Comparison of ENCODE assay signal across 24 mouse cellular contexts in the genomic region with DNA sequence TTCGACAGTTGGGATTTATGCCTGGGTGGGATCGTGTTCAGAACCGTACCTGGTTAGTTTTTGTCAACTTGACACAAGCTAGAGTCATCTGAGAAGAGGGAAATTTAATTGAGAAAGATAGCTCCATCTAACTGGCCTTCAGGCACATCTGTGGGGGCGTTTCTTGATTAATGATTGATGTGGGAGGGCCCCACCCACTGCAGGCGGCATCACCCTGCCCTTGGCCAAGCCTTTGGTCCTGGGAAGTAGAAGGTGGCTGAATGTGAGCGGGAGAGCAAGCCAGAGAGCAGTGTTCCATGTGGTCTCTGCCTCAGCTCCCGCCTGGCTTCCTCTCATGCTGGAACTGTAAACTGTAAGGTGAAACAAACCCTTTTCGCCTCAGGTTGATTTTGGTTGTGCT. TPM values are rescaled to one million over a fixed set of nuclear protein-coding genes. Genes with fewer than 3 reads are reported as not detected.
DNase-seq lines count a peak whose midpoint lies in the region; ATAC-seq and TF ChIP-seq lines count a peak whose summit lies in the region.
"Had no signal": no experiment of that assay in that cellular context is flagged by ENCODE, and none has a peak within 500 bp of the region (broad histone marks: within the 10 kb centered on the region; RNA-seq: fewer than 3 reads in every experiment).

No protein-coding gene starts in this region.

- H3K36me3 ChIP-seq in intestine, embryonic 15.5 days, result no peaks in the 10 kb centered on the region
- no peaks in the 10 kb centered on the region for H3K36me3 ChIP-seq in intestine, postnatal 0 days (ENCODE audit: control insufficient read depth, insufficient read depth)
- no peaks in the 10 kb centered on the region for H3K36me3 ChIP-seq in intestine, embryonic 16.5 days (ENCODE audit: control insufficient read depth, insufficient read depth, low read length)
- 0 out of 2 replicates have a peak, but pooled peaks cover 2% of the 10 kb centered on the region for H3K36me3 ChIP-seq in kidney, embryonic 16.5 days (ENCODE audit: insufficient read depth, low read length)
- H3K36me3 ChIP-seq: embryonic facial prominence, embryonic 12.5 days; forebrain, embryonic 12.5 days; neural tube, embryonic 12.5 days had no signal

- peak; percentile 72 for ATAC-seq in intestine, embryonic 15.5 days
- ATAC-seq in intestine, postnatal 0 days, result no peak; the same call in 1 of the 2 replicates
- peak; percentile 55 for ATAC-seq in intestine, embryonic 16.5 days
- ATAC-seq in kidney, embryonic 16.5 days (ENCODE audit: low FRiP score, low TSS enrichment), result peak; percentile 69; the same call in 1 of the 2 replicates
- ATAC-seq in CD4-positive, CD25-positive, alpha-beta regulatory T cell, adult 4 months, result no peak

- peak; percentile 61 to 67 for DNase-seq in kidney, postnatal 4 days
- DNase-seq in urinary bladder, adult 2 months (ENCODE audit: low spot score), result no peak
- no peak for DNase-seq in MN1 (ENCODE audit: low spot score)
- DNase-seq: adrenal gland, adult 2 months; cerebellum, adult 11-12 months; cerebellum, postnatal 10 days; gastrocnemius, postnatal 36 days; heart, adult 2 months; heart, postnatal 36 days; lung, embryonic 14.5 days; midbrain, embryonic 14.5 days; thymus, postnatal 14 days had no signal

- H3K27ac ChIP-seq in intestine, embryonic 15.5 days, result no peak overlapping the region
- H3K27ac ChIP-seq in intestine, postnatal 0 days (ENCODE audit: low read depth, low read length), result no peak overlapping the region
- no peak overlapping the region for H3K27ac ChIP-seq in intestine, embryonic 16.5 days (ENCODE audit: low read length)
- no peak overlapping the region for H3K27ac ChIP-seq in kidney, embryonic 16.5 days (ENCODE audit: low read length)
- H3K27ac ChIP-seq: embryonic facial prominence, embryonic 12.5 days; forebrain, embryonic 12.5 days; heart, adult 2 months; hindbrain, embryonic 14.5 days; neural tube, embryonic 12.5 days had no signal

- 0 out of 2 replicates have a peak, but pooled peaks cover 4% of the 10 kb centered on the region for H3K4me1 ChIP-seq in intestine, embryonic 15.5 days (replicated peaks)
- no peaks in the 10 kb centered on the region for H3K4me1 ChIP-seq in intestine, postnatal 0 days (replicated peaks; ENCODE audit: control insufficient read depth, insufficient read depth, low read length)
- H3K4me1 ChIP-seq in intestine, embryonic 16.5 days (ENCODE audit: control insufficient read depth, insufficient read depth, low read length), result peaks cover 5% of the 10 kb centered on the region; the same call in 1 of the 2 replicates
- peaks cover 9% of the 10 kb centered on the region; the same call in 1 of the 2 replicates for H3K4me1 ChIP-seq in kidney, embryonic 16.5 days (ENCODE audit: insufficient read depth, low read length)

- H3K9ac ChIP-seq in intestine, embryonic 15.5 days, result no peak overlapping the region
- H3K9ac ChIP-seq in intestine, postnatal 0 days (ENCODE audit: low read depth, low read length), result no peak overlapping the region
- H3K9ac ChIP-seq in intestine, embryonic 16.5 days (ENCODE audit: low read depth, low read length), result no peak overlapping the region
- H3K9ac ChIP-seq in kidney, embryonic 16.5 days (replicated peaks; ENCODE audit: low read length), result no peak overlapping the region
- H3K9ac ChIP-seq: embryonic facial prominence, embryonic 12.5 days; forebrain, embryonic 12.5 days; hindbrain, embryonic 14.5 days; lung, embryonic 14.5 days; neural tube, embryonic 12.5 days had no signal

- no peaks in the 10 kb centered on the region for H3K9me3 ChIP-seq in intestine, embryonic 15.5 days
- no peaks in the 10 kb centered on the region for H3K9me3 ChIP-seq in intestine, postnatal 0 days (ENCODE audit: control insufficient read depth)
- H3K9me3 ChIP-seq in intestine, embryonic 16.5 days (ENCODE audit: control insufficient read depth, low read length), result no peaks in the 10 kb centered on the region; the same call in 1 of the 2 replicates
- H3K9me3 ChIP-seq in kidney, embryonic 16.5 days (ENCODE audit: low read length), result no peaks in the 10 kb centered on the region; the same call in none of the 2 replicates
- H3K9me3 ChIP-seq: embryonic facial prominence, embryonic 12.5 days; forebrain, embryonic 12.5 days; G1E; neural tube, embryonic 12.5 days had no signal

- no peaks in the 10 kb centered on the region for H3K27me3 ChIP-seq in intestine, embryonic 15.5 days (replicated peaks)
- no peaks in the 10 kb centered on the region for H3K27me3 ChIP-seq in intestine, postnatal 0 days (replicated peaks; ENCODE audit: control insufficient read depth, insufficient read depth, low read length)
- H3K27me3 ChIP-seq in intestine, embryonic 16.5 days (replicated peaks; ENCODE audit: control insufficient read depth, insufficient read depth, low read length), result no peaks in the 10 kb centered on the region
- H3K27me3 ChIP-seq in kidney, embryonic 16.5 days (ENCODE audit: insufficient read depth, low read length), result no peaks in the 10 kb centered on the region
- H3K27me3 ChIP-seq: embryonic facial prominence, embryonic 12.5 days; forebrain, embryonic 12.5 days; megakaryocyte, embryonic 14.5 days; neural tube, embryonic 12.5 days had no signal

- no peak overlapping the region for H3K4me2 ChIP-seq in intestine, embryonic 15.5 days (replicated peaks)
- no peak overlapping the region for H3K4me2 ChIP-seq in intestine, postnatal 0 days (replicated peaks; ENCODE audit: low read depth)
- no peak overlapping the region for H3K4me2 ChIP-seq in intestine, embryonic 16.5 days (ENCODE audit: low read depth, low read length)
- no peak overlapping the region for H3K4me2 ChIP-seq in kidney, embryonic 16.5 days (replicated peaks; ENCODE audit: low read depth, low read length)
- H3K4me2 ChIP-seq: embryonic facial prominence, embryonic 12.5 days; forebrain, embryonic 12.5 days; hindbrain, embryonic 14.5 days; lung, embryonic 14.5 days; neural tube, embryonic 12.5 days had no signal

- TF ChIP-seq CTCF in intestine, postnatal 0 days (IDR thresholded peaks at IDR 0.05; ENCODE audit: low read depth), result no peak

- 65% methylated on average over 8 of the region's 8 CpGs for WGBS in intestine, embryonic 15.5 days
- 55% methylated on average over 8 of the region's 8 CpGs for WGBS in intestine, postnatal 0 days
- WGBS in intestine, embryonic 16.5 days, result 65% methylated on average over 8 of the region's 8 CpGs
- 43% methylated on average over 8 of the region's 8 CpGs for WGBS in kidney, embryonic 16.5 days

- no peak overlapping the region for H3K4me3 ChIP-seq in intestine, embryonic 15.5 days (replicated peaks)
- no peak overlapping the region for H3K4me3 ChIP-seq in intestine, postnatal 0 days (ENCODE audit: low read depth, low read length)
- no peak overlapping the region for H3K4me3 ChIP-seq in intestine, embryonic 16.5 days (ENCODE audit: low read length)
- no peak overlapping the region for H3K4me3 ChIP-seq in kidney, embryonic 16.5 days (ENCODE audit: low read length)
- H3K4me3 ChIP-seq: embryonic facial prominence, embryonic 12.5 days; erythroblast, embryonic 14.5 days; forebrain, embryonic 12.5 days; heart, adult 2 months; megakaryocyte, embryonic 14.5 days; neural tube, embryonic 12.5 days had no signal

RNA-seq across cellular contexts. Expression of gene Crim1, which starts 56.5 kb away (rescaled TPM):
- polyA plus RNA-seq in intestine, embryonic 15.5 days (2015; fragmentation: Nextera tagmentation; extraction: Ambion mirVana), result 5.8 and 5.9 TPM in 2 replicates
- 7.7 and 9.0 TPM in 2 replicates for polyA plus RNA-seq in intestine, postnatal 0 days (2015; fragmentation: Nextera tagmentation; extraction: Ambion mirVana)
- 3.9 and 4.0 TPM in 2 replicates for polyA plus RNA-seq in intestine, embryonic 16.5 days (2015; fragmentation: Nextera tagmentation; extraction: Ambion mirVana)
- 5.3 and 5.4 TPM in 2 replicates for polyA plus RNA-seq in kidney, embryonic 16.5 days (2015; fragmentation: Nextera tagmentation; extraction: Ambion mirVana)
- polyA plus RNA-seq in CD4-positive, CD25-positive, alpha-beta regulatory T cell, adult 4 months (2017; shearing (Covaris generic)), result 1 to 10 TPM; 7.5 to 7.7 TPM
- polyA plus RNA-seq in urinary bladder, adult 2 months (2012; rRNA removed), result 31.0 and 36.7 TPM in 2 replicates

Comparison
In these comparisons a context has a peak if more than half of its experiments do, and no peak if none do; other contexts are left out.
1. ATAC-seq: peak in intestine, embryonic 15.5 days (single experiment), intestine, embryonic 16.5 days (single experiment) and kidney, embryonic 16.5 days (single experiment); none in intestine, postnatal 0 days (single experiment) and CD4-positive, CD25-positive, alpha-beta regulatory T cell, adult 4 months (single experiment).
2. DNase-seq: peak in kidney, postnatal 4 days (2 of 2); none in urinary bladder, adult 2 months (single experiment) and MN1 (single experiment).